Mouse (Mus musculus): ENCODE data around the gene Zfp663. TPM values are rescaled to one million over a fixed set of nuclear protein-coding genes. Genes with fewer than 3 reads are reported as not detected.
A peak's percentile ranks its signal among the peaks of the same experiment; 100 is the strongest.

Gene Zfp663
- polyA plus RNA-seq, 1 experiment from 2014 or later = 0.58 TPM

DNA sequence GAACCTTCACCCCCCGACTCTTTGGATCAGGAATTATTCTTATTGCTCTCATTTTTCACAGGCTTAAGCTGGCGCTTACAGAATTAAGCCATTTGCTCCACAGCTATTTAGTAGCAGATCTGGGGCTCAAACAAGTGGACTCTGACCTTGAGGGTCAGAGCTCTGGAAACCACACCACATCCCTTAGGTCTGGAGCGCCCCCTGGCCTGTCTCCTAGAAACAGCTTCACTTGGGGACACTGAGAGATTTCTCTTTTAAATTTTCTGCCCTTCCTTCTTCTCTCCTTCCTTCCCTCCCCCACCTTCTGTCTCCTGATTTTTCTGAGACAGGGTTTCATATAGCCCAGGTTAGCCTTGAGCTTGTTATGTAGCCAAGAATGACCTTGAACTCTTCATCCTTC, 31.3 kb downstream of the Zfp663 start:
- DNase-seq (ENCODE audit: low spot score) (peak; percentile 77), ATAC-seq (replicated peaks; ENCODE audit: low FRiP score, low read depth) (no peak)
- 26% methylated on average over 3 of the region's 3 CpGs for WGBS
- Histone ChIP-seq H3K36me3 (ENCODE audit: insufficient read depth, low read length) (no peaks in the 10 kb centered on the region), H3K27ac (no peak overlapping the region), H3K9ac (ENCODE audit: low read depth, low read length) (no peak overlapping the region), H3K4me3 (replicated peaks; ENCODE audit: low read depth, low read length) (no peak overlapping the region), H3K4me1 (replicated peaks; ENCODE audit: insufficient read depth, low read length) (0 out of 2 replicates have a peak, but pooled peaks cover 4% of the 10 kb centered on the region), H3K27me3 (ENCODE audit: insufficient read depth, low read length) (no peaks in the 10 kb centered on the region), H3K9me3 (replicated peaks; ENCODE audit: low read length) (no peaks in the 10 kb centered on the region), H3K4me2 (ENCODE audit: low read length) (no peak overlapping the region)
- peak; percentile 84 for TF ChIP-seq CTCF (IDR thresholded peaks at IDR 0.05; ENCODE audit: low read depth)

DNA sequence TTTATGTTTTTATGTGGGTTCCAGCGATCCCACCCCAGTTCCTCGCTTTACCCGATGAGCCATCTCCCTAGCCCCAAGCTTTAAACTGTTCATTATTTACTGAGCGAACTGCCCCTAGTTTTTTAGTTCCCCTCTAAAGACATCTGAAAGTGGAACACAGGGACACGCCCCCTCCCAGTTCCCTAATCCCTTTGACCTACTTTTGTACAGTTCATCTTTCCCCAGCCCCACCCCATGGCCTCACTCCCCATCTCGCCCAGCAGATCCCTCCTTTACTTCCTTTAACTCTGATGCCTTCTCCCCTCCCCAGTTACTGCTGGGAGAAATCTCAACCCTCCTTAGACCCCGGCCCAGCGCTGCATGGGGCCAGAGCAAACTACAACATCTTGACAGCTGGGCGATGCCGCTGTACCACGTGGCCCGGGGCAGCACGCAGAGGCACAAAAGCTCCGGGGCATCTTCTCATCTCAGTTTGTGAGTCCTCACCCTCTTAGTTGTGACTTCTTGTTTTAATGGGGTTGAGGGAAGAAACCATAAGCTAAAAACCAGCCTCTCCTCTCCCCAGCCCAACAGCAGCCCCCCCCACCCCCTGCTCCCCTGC, 35.8 kb downstream of the Zfp663 start:
- H3K9me3 ChIP-seq (replicated peaks; ENCODE audit: low read length) = no peaks in the 10 kb centered on the region
- 54% methylated on average over 14 of the region's 14 CpGs for WGBS
- H3K9ac ChIP-seq (ENCODE audit: low read depth, low read length) = no peak overlapping the region
- DNase-seq (ENCODE audit: low spot score) (no peak), ATAC-seq (replicated peaks; ENCODE audit: low FRiP score, low read depth) (no peak)
- no peaks in the 10 kb centered on the region for H3K36me3 ChIP-seq (ENCODE audit: insufficient read depth, low read length)
- no peak for TF ChIP-seq CTCF (IDR thresholded peaks at IDR 0.05; ENCODE audit: low read depth)
- no peak overlapping the region for H3K4me2 ChIP-seq (ENCODE audit: low read length)
- H3K4me3 ChIP-seq (replicated peaks; ENCODE audit: low read depth, low read length) = no peak overlapping the region
- no peaks in the 10 kb centered on the region for H3K27me3 ChIP-seq (ENCODE audit: insufficient read depth, low read length)
- no peak overlapping the region for H3K27ac ChIP-seq
- 0 out of 2 replicates have a peak, but pooled peaks cover 3% of the 10 kb centered on the region for H3K4me1 ChIP-seq (replicated peaks; ENCODE audit: insufficient read depth, low read length)

DNA sequence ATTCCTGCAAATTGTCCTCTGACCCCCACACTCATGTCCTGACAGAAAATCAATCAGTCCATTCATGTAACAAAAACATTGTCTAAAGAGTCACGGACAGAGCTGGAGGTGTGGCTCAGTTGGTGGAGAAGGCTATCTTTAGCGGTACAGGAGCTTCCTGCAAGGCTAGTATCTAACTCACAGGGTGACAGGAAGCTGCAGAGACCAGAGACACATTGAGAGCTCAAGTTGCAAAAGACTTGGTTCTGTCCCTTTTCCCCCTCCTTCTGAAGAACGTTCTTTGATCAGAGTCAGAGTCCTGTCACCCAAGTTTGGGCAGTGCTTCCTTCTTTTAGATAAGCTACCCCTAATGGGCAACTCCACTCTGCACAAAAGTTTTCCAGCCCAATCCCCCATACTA, 38.8 kb downstream of the Zfp663 start:
- DNase-seq (ENCODE audit: low spot score) (no peak), ATAC-seq (replicated peaks; ENCODE audit: low FRiP score, low read depth) (no peak)
- H3K9ac ChIP-seq (ENCODE audit: low read depth, low read length) = no peak overlapping the region
- no peaks in the 10 kb centered on the region for H3K36me3 ChIP-seq (ENCODE audit: insufficient read depth, low read length)
- peaks cover 5% of the 10 kb centered on the region for H3K4me1 ChIP-seq (replicated peaks; ENCODE audit: insufficient read depth, low read length)
- H3K4me2 ChIP-seq (ENCODE audit: low read length) = no peak overlapping the region
- no peak overlapping the region for H3K27ac ChIP-seq
- no peak overlapping the region for H3K4me3 ChIP-seq (replicated peaks; ENCODE audit: low read depth, low read length)
- TF ChIP-seq CTCF (IDR thresholded peaks at IDR 0.05; ENCODE audit: low read depth) = no peak
- H3K27me3 ChIP-seq (ENCODE audit: insufficient read depth, low read length) = no peaks in the 10 kb centered on the region
- WGBS = 32% methylated on average over 3 of the region's 3 CpGs
- H3K9me3 ChIP-seq (replicated peaks; ENCODE audit: low read length) = no peaks in the 10 kb centered on the region

DNA sequence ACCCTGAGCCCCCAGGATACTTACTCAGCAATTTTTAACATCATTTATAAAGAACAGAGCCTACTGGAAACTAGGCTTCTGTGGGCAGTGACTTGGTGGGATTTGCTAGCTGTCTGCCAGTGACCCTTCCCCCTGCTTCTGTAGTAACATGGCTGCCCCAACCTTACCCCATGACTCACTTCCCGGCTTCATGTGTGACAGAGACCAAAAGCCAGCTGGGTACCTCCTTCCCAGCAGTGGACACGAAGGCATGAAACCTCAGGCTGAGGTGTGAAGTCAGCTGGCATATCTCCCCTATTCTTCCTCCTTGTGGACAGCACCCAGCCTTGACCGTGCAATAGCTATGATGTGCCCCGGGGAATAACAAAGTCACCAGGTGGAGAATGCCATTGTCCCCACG, 39.8 kb downstream of the Zfp663 start:
- 80% methylated on average over 5 of the region's 5 CpGs for WGBS
- no peak overlapping the region for H3K4me2 ChIP-seq (ENCODE audit: low read length)
- no peak overlapping the region for H3K4me3 ChIP-seq (replicated peaks; ENCODE audit: low read depth, low read length)
- no peaks in the 10 kb centered on the region for H3K27me3 ChIP-seq (ENCODE audit: insufficient read depth, low read length)
- H3K27ac ChIP-seq = no peak overlapping the region
- ATAC-seq (replicated peaks; ENCODE audit: low FRiP score, low read depth) (no peak), DNase-seq (ENCODE audit: low spot score) (no peak)
- H3K9me3 ChIP-seq (replicated peaks; ENCODE audit: low read length) = no peaks in the 10 kb centered on the region
- H3K9ac ChIP-seq (ENCODE audit: low read depth, low read length) = no peak overlapping the region
- H3K36me3 ChIP-seq (ENCODE audit: insufficient read depth, low read length) = no peaks in the 10 kb centered on the region
- no peak for TF ChIP-seq CTCF (IDR thresholded peaks at IDR 0.05; ENCODE audit: low read depth)
- peaks cover 14% of the 10 kb centered on the region for H3K4me1 ChIP-seq (replicated peaks; ENCODE audit: insufficient read depth, low read length)

DNA sequence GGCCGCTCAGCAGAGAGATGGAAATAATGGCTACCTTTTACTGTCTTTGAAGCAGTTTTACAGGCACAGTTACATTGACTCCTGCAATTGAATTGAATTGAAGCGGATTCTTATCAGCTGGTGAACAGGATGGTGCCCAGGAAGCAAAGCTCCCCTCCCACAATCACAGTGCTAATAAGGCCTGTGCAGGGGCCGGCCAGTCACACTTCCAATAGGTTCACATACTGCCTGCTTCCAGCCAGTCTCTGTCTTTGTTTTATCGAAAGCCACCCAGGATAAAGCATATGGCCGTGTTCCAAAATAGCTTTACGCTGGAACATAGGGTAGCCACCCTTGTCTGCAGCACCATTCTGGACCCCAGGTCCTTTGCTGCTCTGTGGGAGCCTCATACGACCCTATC, 41.1 kb downstream of the Zfp663 start:
- no peaks in the 10 kb centered on the region for H3K27me3 ChIP-seq (ENCODE audit: insufficient read depth, low read length)
- 41% methylated on average over 7 of the region's 7 CpGs for WGBS
- ATAC-seq (replicated peaks; ENCODE audit: low FRiP score, low read depth) = no peak
- no peak for TF ChIP-seq CTCF (IDR thresholded peaks at IDR 0.05; ENCODE audit: low read depth)
- DNase-seq (ENCODE audit: low spot score) = no peak
- H3K4me1 ChIP-seq (replicated peaks; ENCODE audit: insufficient read depth, low read length) = peaks cover 20% of the 10 kb centered on the region
- no peaks in the 10 kb centered on the region for H3K9me3 ChIP-seq (replicated peaks; ENCODE audit: low read length)
- no peak overlapping the region for H3K4me3 ChIP-seq (replicated peaks; ENCODE audit: low read depth, low read length)
- peak overlapping the region; percentile 88 for H3K4me2 ChIP-seq (ENCODE audit: low read length)
- peak overlapping the region; percentile 74; the same call in 1 of the 2 replicates for H3K27ac ChIP-seq
- H3K36me3 ChIP-seq (ENCODE audit: insufficient read depth, low read length) = no peaks in the 10 kb centered on the region
- no peak overlapping the region; the same call in 1 of the 2 replicates for H3K9ac ChIP-seq (ENCODE audit: low read depth, low read length)

DNA sequence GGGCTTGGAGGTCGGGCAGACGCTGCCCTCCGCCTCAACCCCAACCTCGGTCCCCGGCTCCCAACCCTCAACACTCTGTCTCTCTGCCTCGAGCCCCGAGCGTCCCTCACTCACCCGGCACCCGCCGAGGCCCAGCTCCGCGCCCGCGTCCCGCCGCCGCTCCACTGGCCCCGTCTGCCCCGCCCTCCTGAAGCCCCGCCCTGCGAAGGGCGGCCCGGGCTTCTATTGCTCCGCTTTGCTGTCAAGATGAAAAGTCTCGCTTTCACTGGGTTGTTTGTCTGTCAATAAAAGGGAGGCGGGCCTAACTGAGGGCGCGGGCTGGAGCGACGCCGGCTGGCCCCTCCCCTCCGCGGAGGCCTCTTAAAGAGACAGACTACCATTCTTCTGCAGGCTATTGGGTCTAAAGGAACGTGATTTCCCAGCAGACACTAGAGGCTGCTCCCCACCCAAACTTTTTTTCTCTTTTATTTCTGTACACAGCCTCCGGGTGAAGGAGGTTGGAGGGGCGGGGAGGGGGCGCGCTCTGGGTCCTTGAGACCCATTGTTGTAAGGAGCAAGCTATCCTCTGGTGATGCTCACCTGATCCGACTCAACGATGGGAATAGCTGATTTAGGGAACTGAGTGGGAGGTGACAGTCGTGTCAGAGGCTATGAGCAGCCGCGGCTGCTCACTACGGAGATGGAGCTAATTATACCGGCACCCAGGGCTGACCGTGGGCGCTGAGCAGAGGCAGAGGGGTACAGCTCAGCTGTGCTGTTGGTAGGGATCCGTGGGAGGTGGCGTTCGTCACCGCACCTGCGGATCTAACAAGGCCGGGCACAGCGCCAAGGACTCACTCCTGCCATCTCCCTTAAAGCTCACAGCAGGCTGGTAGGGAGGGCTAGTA, 42.0 kb downstream of the Zfp663 start, which contains the start of gene Elmo2:
Gene Elmo2 (minus strand): TSS at position 176 of the 887 bp plus-strand sequence.
- Histone ChIP-seq H3K4me2 (ENCODE audit: low read length) (peak within 1 kb of the TSS; percentile 88), H3K27ac (peak within 1 kb of the TSS; percentile 74), H3K4me3 (replicated peaks; ENCODE audit: low read depth, low read length) (peak within 1 kb of the TSS; percentile 78), H3K9me3 (replicated peaks; ENCODE audit: low read length) (no peaks in the 10 kb centered on the region), H3K4me1 (replicated peaks; ENCODE audit: insufficient read depth, low read length) (peaks cover 28% of the 10 kb centered on the region), H3K9ac (ENCODE audit: low read depth, low read length) (peak within 1 kb of the TSS; percentile 79), H3K36me3 (ENCODE audit: insufficient read depth, low read length) (no peaks in the 10 kb centered on the region), H3K27me3 (ENCODE audit: insufficient read depth, low read length) (no peaks in the 10 kb centered on the region)
- TF ChIP-seq CTCF (IDR thresholded peaks at IDR 0.05; ENCODE audit: low read depth) = no peak
- DNase-seq (ENCODE audit: low spot score) = peak; percentile 98
- ATAC-seq (replicated peaks; ENCODE audit: low FRiP score, low read depth) = peak; percentile 98
- WGBS = under 1% methylated on average over 50 of the region's 55 CpGs
